Mouse (Mus musculus): Measurements from ENCODE around the gene Usp31. TPM values are rescaled to one million over a fixed set of nuclear protein-coding genes. Genes with fewer than 3 reads are reported as not detected.
A peak's percentile ranks its signal among the peaks of the same experiment; 100 is the strongest.

Usp31 gene
- total RNA-seq, 2 experiments from 2014 or later: 70.9 to 71.2 TPM

GRCm38 (mm10) chr7:121658866-121659265, 48.2 kb downstream of the Usp31 start:
- no peak for DNase-seq

DNA sequence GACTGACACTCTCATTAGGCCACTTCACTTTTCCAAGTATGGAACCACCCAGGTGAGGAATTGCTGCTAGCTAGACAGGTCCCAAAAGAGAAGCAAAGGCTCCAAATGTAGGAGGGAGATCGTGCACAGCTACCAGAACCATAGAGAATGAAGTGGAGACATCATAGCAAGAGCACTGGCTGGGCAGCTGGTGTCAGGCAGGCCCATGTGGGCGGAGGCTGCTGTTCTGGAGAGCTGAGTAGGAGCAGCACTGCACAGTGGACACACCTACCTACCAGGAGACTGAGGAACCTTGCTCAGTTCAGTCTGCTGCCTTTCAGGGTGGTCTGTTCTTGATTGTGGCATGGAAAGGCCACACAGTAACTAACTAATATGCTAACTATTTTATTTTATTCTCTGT, 52.4 kb downstream of the Usp31 start:
- no peak for DNase-seq

DNA sequence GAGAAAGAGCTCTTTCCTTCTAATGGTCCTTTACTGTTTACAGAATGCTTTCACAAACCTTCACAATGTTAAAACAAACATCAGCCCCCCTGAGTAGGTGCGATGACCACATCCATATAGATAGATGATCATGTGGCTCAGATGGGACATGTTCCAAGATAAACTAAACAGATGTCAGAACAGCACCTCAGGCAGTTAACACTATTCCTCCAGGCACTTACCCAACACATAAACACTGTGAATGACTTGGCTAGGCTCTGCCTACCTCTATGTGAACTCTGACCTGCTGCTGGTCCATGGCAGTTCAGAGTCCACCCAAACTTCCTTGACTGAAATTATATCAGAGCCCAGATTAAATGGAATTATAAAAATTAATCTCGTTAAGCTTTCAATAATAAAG, 54.4 kb downstream of the Usp31 start:
- no peak for DNase-seq

- DNase-seq: no peak
These were observed 56.3 kb downstream of the Usp31 start for GRCm38 (mm10) chr7:121650724-121651123.

GRCm38 (mm10) chr7:121640998-121641762, 65.9 kb downstream of the Usp31 start:
- DNase-seq: peak; percentile 23 to 58

- DNase-seq: no peak
These were observed 70.3 kb downstream of the Usp31 start for GRCm38 (mm10) chr7:121636732-121637131.

DNA sequence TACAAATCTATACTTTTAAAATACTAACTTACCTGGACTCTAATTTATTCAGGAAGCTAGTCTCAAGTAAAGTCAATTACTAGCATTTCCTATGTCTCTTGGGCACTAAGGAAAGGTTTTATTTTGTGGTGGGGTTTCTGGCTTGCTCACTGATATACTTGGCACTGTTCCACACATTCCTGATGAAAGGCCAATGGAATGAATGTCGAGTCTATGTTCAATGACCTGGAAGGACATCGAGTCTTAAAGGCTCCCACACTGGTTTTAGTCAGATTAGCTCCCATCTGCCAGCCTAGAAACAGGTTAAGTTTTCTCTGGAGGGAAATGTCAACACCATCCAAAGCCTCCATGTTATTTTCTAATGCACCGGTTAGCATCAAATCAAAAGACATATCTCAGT, 72.8 kb downstream of the Usp31 start:
- DNase-seq: no peak

- no peak for DNase-seq
These were observed 84.1 kb downstream of the Usp31 start for GRCm38 (mm10) chr7:121622835-121623420.

GRCm38 (mm10) chr7:121622433-121622832, 84.6 kb downstream of the Usp31 start:
- no peak for DNase-seq

DNA sequence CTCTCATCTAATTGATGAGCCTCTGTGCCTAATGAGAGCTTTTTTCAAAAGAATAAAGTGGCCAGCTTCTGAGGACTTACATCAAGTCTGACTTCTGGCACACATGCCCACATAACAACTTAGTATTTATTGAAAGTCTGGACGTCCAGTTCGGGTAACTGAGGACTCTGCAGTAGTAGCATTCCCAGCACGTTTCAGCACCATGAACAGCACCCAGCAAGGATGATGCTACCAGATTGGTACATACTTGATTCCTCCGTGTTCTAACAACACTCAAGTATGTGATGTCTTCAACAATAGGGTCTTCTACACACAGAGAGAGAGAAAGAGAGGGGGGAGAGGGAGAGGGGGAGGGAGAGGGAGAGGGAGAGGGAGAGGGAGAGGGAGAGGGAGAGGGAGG, 105.4 kb downstream of the Usp31 start:
- DNase-seq: no peak

- DNase-seq: no peak
These were observed 110.7 kb downstream of the Usp31 start for GRCm38 (mm10) chr7:121596401-121596800.

- DNase-seq: peak; percentile 32 to 42
These were observed 111.6 kb downstream of the Usp31 start for GRCm38 (mm10) chr7:121595496-121595895.

DNA sequence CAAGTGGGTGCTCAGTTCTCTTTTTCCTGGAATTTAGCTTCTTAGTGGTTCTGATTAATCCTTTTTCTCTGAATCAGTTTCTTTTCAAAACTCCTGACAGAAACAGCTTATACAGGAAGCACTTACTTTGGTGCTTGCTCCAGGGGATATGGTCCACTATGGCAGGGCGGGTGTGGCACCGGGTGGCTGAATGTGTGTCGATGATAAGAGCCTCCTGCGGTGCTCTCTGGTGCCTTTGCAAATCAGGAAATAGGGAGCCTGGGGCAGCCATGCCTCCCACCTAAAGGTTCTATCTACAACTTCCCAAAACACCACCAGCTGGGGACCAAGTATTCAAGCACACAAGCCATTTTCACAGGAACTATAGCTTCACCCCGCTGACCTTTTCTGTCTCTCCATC, 112.0 kb downstream of the Usp31 start:
- no peak for DNase-seq

GRCm38 (mm10) chr7:121594623-121595022, 112.4 kb downstream of the Usp31 start:
- no peak for DNase-seq

Other genes with a start within 250 kb of the Usp31 start
- gene Scnn1g, start 27.2 kb upstream of the Usp31 start, total RNA-seq (2021): under 1 TPM; 0.10 to 0.46 TPM
- under 1 TPM in 1 of 2 experiments, not detected in 1; 0.30 TPM for gene Scnn1b, start 157.8 kb upstream of the Usp31 start, total RNA-seq (2021)